Mouse (Mus musculus): ENCODE data around the gene Chsy1. TPM values are rescaled to one million over a fixed set of nuclear protein-coding genes. Genes with fewer than 3 reads are reported as not detected.

Gene Chsy1
- polyA plus RNA-seq, 1 experiment from 2014 or later = 13.4 TPM

GRCm38 (mm10) chr7:66149506-66149905 is 40.2 kb downstream of the Chsy1 start:
- 87% methylated on average over 8 of the region's 8 CpGs for WGBS
- Histone ChIP-seq H3K4me1 (no peaks in the 10 kb centered on the region), H3K27me3 (replicated peaks; ENCODE audit: low read depth, poor library complexity, severe bottlenecking) (no peaks in the 10 kb centered on the region), H3K36me3 (replicated peaks) (peaks cover 53% of the 10 kb centered on the region), H3K9me3 (no peaks in the 10 kb centered on the region), H3K4me3 (no peak overlapping the region), H3K27ac (replicated peaks) (no peak overlapping the region)
- no peak for DNase-seq (ENCODE audit: low spot score)

- DNase-seq (ENCODE audit: low spot score) = no peak
- WGBS = 86% methylated on average over 3 of the region's 3 CpGs
- Histone ChIP-seq H3K27me3 (replicated peaks; ENCODE audit: low read depth, poor library complexity, severe bottlenecking) (no peaks in the 10 kb centered on the region), H3K27ac (replicated peaks) (no peak overlapping the region), H3K4me1 (no peaks in the 10 kb centered on the region), H3K36me3 (replicated peaks) (peaks cover 52% of the 10 kb centered on the region), H3K4me3 (no peak overlapping the region), H3K9me3 (no peaks in the 10 kb centered on the region)
These were observed 41.1 kb downstream of the Chsy1 start for GRCm38 (mm10) chr7:66150411-66150810.

GRCm38 (mm10) chr7:66157413-66157812 is 48.1 kb downstream of the Chsy1 start:
- Histone ChIP-seq H3K36me3 (replicated peaks) (peaks cover 34% of the 10 kb centered on the region), H3K4me1 (no peaks in the 10 kb centered on the region), H3K27me3 (replicated peaks; ENCODE audit: low read depth, poor library complexity, severe bottlenecking) (no peaks in the 10 kb centered on the region), H3K27ac (replicated peaks) (no peak overlapping the region), H3K9me3 (no peaks in the 10 kb centered on the region), H3K4me3 (no peak overlapping the region)
- no peak for DNase-seq (ENCODE audit: low spot score)
- 85% methylated on average over 9 of the region's 9 CpGs for WGBS

- 83% methylated on average over 4 of the region's 4 CpGs for WGBS
- H3K27ac ChIP-seq (replicated peaks) = no peak overlapping the region
- H3K4me3 ChIP-seq = no peak overlapping the region
- H3K27me3 ChIP-seq (replicated peaks; ENCODE audit: low read depth, poor library complexity, severe bottlenecking) = no peaks in the 10 kb centered on the region
- peaks cover 34% of the 10 kb centered on the region for H3K36me3 ChIP-seq (replicated peaks)
- no peaks in the 10 kb centered on the region for H3K9me3 ChIP-seq
- no peak for DNase-seq (ENCODE audit: low spot score)
- H3K4me1 ChIP-seq = no peaks in the 10 kb centered on the region
These were observed 48.6 kb downstream of the Chsy1 start for GRCm38 (mm10) chr7:66157861-66158415.

- Histone ChIP-seq H3K36me3 (replicated peaks) (peaks cover 29% of the 10 kb centered on the region), H3K27me3 (replicated peaks; ENCODE audit: low read depth, poor library complexity, severe bottlenecking) (no peaks in the 10 kb centered on the region), H3K4me1 (no peaks in the 10 kb centered on the region), H3K4me3 (no peak overlapping the region), H3K9me3 (no peaks in the 10 kb centered on the region), H3K27ac (replicated peaks) (no peak overlapping the region)
- 77% methylated on average over 9 of the region's 9 CpGs for WGBS
- no peak for DNase-seq (ENCODE audit: low spot score)
These were observed 49.4 kb downstream of the Chsy1 start for GRCm38 (mm10) chr7:66158616-66159129.

GRCm38 (mm10) chr7:66159961-66160360 is 50.6 kb downstream of the Chsy1 start:
- Histone ChIP-seq H3K4me1 (no peaks in the 10 kb centered on the region), H3K4me3 (no peak overlapping the region), H3K27me3 (replicated peaks; ENCODE audit: low read depth, poor library complexity, severe bottlenecking) (no peaks in the 10 kb centered on the region), H3K36me3 (replicated peaks) (peaks cover 24% of the 10 kb centered on the region), H3K27ac (replicated peaks) (no peak overlapping the region), H3K9me3 (no peaks in the 10 kb centered on the region)
- no peak for DNase-seq (ENCODE audit: low spot score)
- WGBS = 50% methylated on average over 5 of the region's 5 CpGs

- 93% methylated on average over 6 of the region's 6 CpGs for WGBS
- Histone ChIP-seq H3K27me3 (replicated peaks; ENCODE audit: low read depth, poor library complexity, severe bottlenecking) (no peaks in the 10 kb centered on the region), H3K36me3 (replicated peaks) (peaks cover 17% of the 10 kb centered on the region), H3K4me3 (no peak overlapping the region), H3K27ac (replicated peaks) (no peak overlapping the region), H3K4me1 (peaks cover 2% of the 10 kb centered on the region; the same call in 1 of the 2 replicates), H3K9me3 (no peaks in the 10 kb centered on the region)
- no peak for DNase-seq (ENCODE audit: low spot score)
These were observed 52.5 kb downstream of the Chsy1 start for GRCm38 (mm10) chr7:66161836-66162235.

GRCm38 (mm10) chr7:66162489-66162888 is 53.2 kb downstream of the Chsy1 start:
- H3K27ac ChIP-seq (replicated peaks) = no peak overlapping the region
- 90% methylated on average over 7 of the region's 7 CpGs for WGBS
- peaks cover 2% of the 10 kb centered on the region; the same call in 1 of the 2 replicates for H3K4me1 ChIP-seq
- no peaks in the 10 kb centered on the region for H3K27me3 ChIP-seq (replicated peaks; ENCODE audit: low read depth, poor library complexity, severe bottlenecking)
- H3K9me3 ChIP-seq = no peaks in the 10 kb centered on the region
- H3K36me3 ChIP-seq (replicated peaks) = peaks cover 17% of the 10 kb centered on the region
- DNase-seq (ENCODE audit: low spot score) = no peak
- H3K4me3 ChIP-seq = no peak overlapping the region

- H3K9me3 ChIP-seq = no peaks in the 10 kb centered on the region
- H3K36me3 ChIP-seq (replicated peaks) = peaks cover 22% of the 10 kb centered on the region
- DNase-seq (ENCODE audit: low spot score) = no peak
- no peaks in the 10 kb centered on the region for H3K27me3 ChIP-seq (replicated peaks; ENCODE audit: low read depth, poor library complexity, severe bottlenecking)
- H3K27ac ChIP-seq (replicated peaks) = no peak overlapping the region
- no peak overlapping the region for H3K4me3 ChIP-seq
- peaks cover 2% of the 10 kb centered on the region; the same call in 1 of the 2 replicates for H3K4me1 ChIP-seq
- 84% methylated on average over 1 of the region's 1 CpGs for WGBS
These were observed 53.7 kb downstream of the Chsy1 start for GRCm38 (mm10) chr7:66162981-66163380.

- no peak overlapping the region for H3K27ac ChIP-seq (replicated peaks)
- H3K9me3 ChIP-seq = no peaks in the 10 kb centered on the region
- DNase-seq (ENCODE audit: low spot score) = no peak
- H3K4me1 ChIP-seq = peaks cover 2% of the 10 kb centered on the region; the same call in 1 of the 2 replicates
- H3K27me3 ChIP-seq (replicated peaks; ENCODE audit: low read depth, poor library complexity, severe bottlenecking) = no peaks in the 10 kb centered on the region
- no peak overlapping the region for H3K4me3 ChIP-seq
- peaks cover 28% of the 10 kb centered on the region for H3K36me3 ChIP-seq (replicated peaks)
- 90% methylated on average over 9 of the region's 9 CpGs for WGBS
These were observed 55.2 kb downstream of the Chsy1 start for GRCm38 (mm10) chr7:66164427-66165031.

GRCm38 (mm10) chr7:66165036-66165798 is 55.9 kb downstream of the Chsy1 start:
- 82% methylated on average over 5 of the region's 5 CpGs for WGBS
- H3K4me3 ChIP-seq = no peak overlapping the region
- peaks cover 24% of the 10 kb centered on the region for H3K36me3 ChIP-seq (replicated peaks)
- H3K27me3 ChIP-seq (replicated peaks; ENCODE audit: low read depth, poor library complexity, severe bottlenecking) = no peaks in the 10 kb centered on the region
- no peak for DNase-seq (ENCODE audit: low spot score)
- peaks cover 2% of the 10 kb centered on the region; the same call in 1 of the 2 replicates for H3K4me1 ChIP-seq
- H3K9me3 ChIP-seq = no peaks in the 10 kb centered on the region
- H3K27ac ChIP-seq (replicated peaks) = no peak overlapping the region

- no peaks in the 10 kb centered on the region for H3K27me3 ChIP-seq (replicated peaks; ENCODE audit: low read depth, poor library complexity, severe bottlenecking)
- peaks cover 51% of the 10 kb centered on the region for H3K36me3 ChIP-seq (replicated peaks)
- no peak for DNase-seq (ENCODE audit: low spot score)
- WGBS = 93% methylated on average over 7 of the region's 7 CpGs
- no peaks in the 10 kb centered on the region for H3K9me3 ChIP-seq
- H3K4me1 ChIP-seq = peaks cover 2% of the 10 kb centered on the region; the same call in 1 of the 2 replicates
- H3K4me3 ChIP-seq = no peak overlapping the region
- H3K27ac ChIP-seq (replicated peaks) = no peak overlapping the region
These were observed 59.6 kb downstream of the Chsy1 start for GRCm38 (mm10) chr7:66168877-66169276.
